Mouse (Mus musculus): ENCODE results near the gene Rps16.

DNA sequence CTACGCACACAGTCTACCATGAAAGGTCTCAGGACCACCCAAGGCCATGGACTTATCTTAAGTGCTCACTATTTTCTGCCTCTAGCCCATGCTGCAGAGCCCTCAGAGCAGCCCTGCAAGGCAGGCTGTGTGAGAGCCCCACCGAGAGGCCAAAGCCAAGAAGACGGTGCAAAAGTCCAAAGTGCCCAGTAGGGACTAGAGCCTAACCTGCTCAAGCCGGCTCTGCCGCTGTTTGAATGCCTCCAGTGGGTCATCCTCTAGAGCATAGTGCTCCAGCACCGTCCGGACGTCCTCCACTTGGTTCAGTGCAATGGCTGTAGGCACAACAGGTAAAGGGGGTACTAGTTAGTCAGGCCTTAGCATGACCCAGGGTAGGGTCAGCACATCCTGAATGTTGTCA, 44.2 kb upstream of the Rps16 start:
- TF ChIP-seq CHD2 (IDR thresholded peaks at IDR 0.05; ENCODE audit: low read depth, low read length), result no peak
- no peak for TF ChIP-seq MAFK (IDR thresholded peaks at IDR 0.05; ENCODE audit: insufficient read depth, low read depth, low read length)
- TF ChIP-seq ZC3H11A (IDR thresholded peaks at IDR 0.05; ENCODE audit: borderline replicate concordance, low read depth, low read length), result no peak
